Mouse (Mus musculus): ENCODE measurements at regions not wholly inside any gene's neighbourhood (a gene's known extent, or its start where the extent isn't known, plus 50 kb on each side); places are given as distances from the start of the nearest gene placed in this dataset.

- no peak for TF ChIP-seq CTCF (IDR thresholded peaks at IDR 0.05; ENCODE audit: borderline replicate concordance, insufficient read depth, low read depth, low read length)
- TF ChIP-seq POLR2A (IDR thresholded peaks at IDR 0.05; ENCODE audit: borderline replicate concordance, insufficient read depth, low read length) = no peak
Measured at GRCm38 (mm10) chr1:126918876-126919275, 88.3 kb upstream of the Nckap5 start.
